Mouse (Mus musculus): ENCODE results near the gene Akap8. TPM values are rescaled to one million over a fixed set of nuclear protein-coding genes. Genes with fewer than 3 reads are reported as not detected.

Gene Akap8
- total and polyA plus RNA-seq, 3 experiments = 77.9 to 127 (median 101) TPM

DNA sequence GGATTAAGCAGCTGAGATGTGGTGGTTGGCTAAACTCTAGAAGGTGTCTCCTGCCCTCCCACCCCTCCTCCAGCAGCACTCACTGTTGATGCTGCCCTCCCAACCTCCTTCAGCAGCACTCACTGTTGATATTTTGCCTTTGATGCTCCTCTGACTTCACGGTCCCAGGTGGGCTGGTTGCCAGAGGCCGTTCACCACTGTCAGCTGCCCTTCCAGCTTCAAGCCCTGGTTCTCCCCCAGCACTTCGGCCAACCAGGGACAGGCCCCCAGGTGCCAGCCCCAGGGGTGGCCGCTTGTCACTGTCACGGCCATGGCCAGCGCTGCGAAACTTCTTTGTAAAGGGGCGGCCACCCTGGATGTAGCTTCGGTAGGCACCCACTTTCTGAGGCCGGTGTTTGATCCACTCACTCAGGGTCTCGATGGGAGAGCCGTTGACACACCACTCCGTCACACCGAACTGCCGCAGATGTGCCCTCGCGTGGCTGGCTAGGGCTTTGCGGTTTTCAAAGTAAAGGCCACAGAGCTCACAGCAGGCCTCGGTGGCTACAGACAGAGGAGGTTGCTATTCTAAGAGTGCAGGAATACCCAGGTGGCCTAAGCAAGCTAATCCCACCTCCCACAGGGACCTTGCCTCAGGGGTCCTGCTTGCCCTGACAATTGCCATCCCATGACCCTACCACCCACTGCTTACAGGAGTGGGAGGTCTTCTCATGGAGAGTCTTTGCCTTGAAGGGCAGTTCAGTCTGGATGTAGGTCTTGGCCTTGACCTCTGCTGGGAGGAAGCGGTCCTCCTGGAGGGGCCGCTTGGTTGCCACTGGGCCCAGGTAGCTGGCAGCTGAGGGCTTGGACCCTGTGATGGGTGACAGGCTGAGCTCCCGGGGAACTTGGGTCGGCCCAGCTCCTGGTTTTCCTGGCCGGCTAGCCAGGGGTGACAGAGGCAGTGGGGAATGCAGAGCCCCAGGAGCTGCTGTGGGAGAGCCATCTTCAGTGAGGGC is 36.0 kb upstream of the Akap8 start:
- H3K27me3 ChIP-seq (ENCODE audit: control insufficient read depth in 1 of 2, insufficient read depth in 2 of 2, low read length in 2 of 2) = no peaks in the 10 kb centered on the region
- no peak overlapping the region for H3K9ac ChIP-seq (ENCODE audit: control insufficient read depth, low read depth, low read length, poor library complexity, severe bottlenecking)
- TF ChIP-seq EP300 (IDR thresholded peaks at IDR 0.05; ENCODE audit: low read depth in 1 of 2, low read length in 2 of 2) (no peak), SIN3A (IDR thresholded peaks at IDR 0.05; ENCODE audit: low read length) (no peak), MAZ (IDR thresholded peaks at IDR 0.05; ENCODE audit: low read depth, low read length) (no peak), UBTF (IDR thresholded peaks at IDR 0.05; ENCODE audit: borderline replicate concordance, insufficient read depth, low read depth, low read length) (no peak), MXI1 (IDR thresholded peaks at IDR 0.05; ENCODE audit: low read depth, low read length) (no peak), ELF1 (IDR thresholded peaks at IDR 0.05; ENCODE audit: low read depth, low read length) (no peak), BHLHE40 (IDR thresholded peaks at IDR 0.05; ENCODE audit: borderline replicate concordance, low read depth, low read length) (no peak), POLR2AphosphoS5 (IDR thresholded peaks at IDR 0.05; ENCODE audit: borderline replicate concordance, low read depth, low read length) (no peak), ZC3H11A (IDR thresholded peaks at IDR 0.05; ENCODE audit: low read depth, low read length) (no peak), ZMIZ1 (IDR thresholded peaks at IDR 0.05; ENCODE audit: low read depth, low read length) (no peak), MAFK (IDR thresholded peaks at IDR 0.05; ENCODE audit: borderline replicate concordance, low read depth, low read length) (no peak)
- DNase-seq (ENCODE audit: low read depth, low spot score) = no peak
- H3K4me3 ChIP-seq (ENCODE audit: control insufficient read depth in 1 of 2, insufficient read depth in 1 of 2, low read depth in 2 of 2, low read length in 2 of 2) = no peak overlapping the region
- peaks cover 0 to 6% of the 10 kb centered on the region in 2 experiments; a peak in 3 of 4 replicates for H3K36me3 ChIP-seq (ENCODE audit: control insufficient read depth in 1 of 2, insufficient read depth in 2 of 2, low read length in 2 of 2)
- no peaks in the 10 kb centered on the region for H3K9me3 ChIP-seq (replicated peaks; ENCODE audit: insufficient read depth, low read length)
- peaks cover 1% of the 10 kb centered on the region; the same call in 1 of the 2 replicates for H3K79me2 ChIP-seq (ENCODE audit: control insufficient read depth, insufficient read depth, low read length, poor library complexity)
- no peaks in the 10 kb centered on the region for H3K4me1 ChIP-seq (ENCODE audit: control insufficient read depth in 1 of 2, insufficient read depth in 2 of 2, low read length in 2 of 2)
- H3K27ac ChIP-seq (ENCODE audit: control insufficient read depth, low read depth, low read length) = no peak overlapping the region

- Histone ChIP-seq H3K4me3 (ENCODE audit: control insufficient read depth in 1 of 2, insufficient read depth in 1 of 2, low read depth in 2 of 2, low read length in 2 of 2) (no peak overlapping the region), H3K9me3 (replicated peaks; ENCODE audit: insufficient read depth, low read length) (no peaks in the 10 kb centered on the region), H3K9ac (ENCODE audit: control insufficient read depth, low read depth, low read length, poor library complexity, severe bottlenecking) (no peak overlapping the region), H3K36me3 (ENCODE audit: control insufficient read depth in 1 of 2, insufficient read depth in 2 of 2, low read length in 2 of 2) (peaks cover 2 to 6% of the 10 kb centered on the region in 2 experiments; a peak in 3 of 4 replicates), H3K27me3 (ENCODE audit: control insufficient read depth in 1 of 2, insufficient read depth in 2 of 2, low read length in 2 of 2) (no peaks in the 10 kb centered on the region), H3K27ac (ENCODE audit: control insufficient read depth, low read depth, low read length) (no peak overlapping the region), H3K4me1 (ENCODE audit: control insufficient read depth in 1 of 2, insufficient read depth in 2 of 2, low read length in 2 of 2) (peaks cover 0 to 3% of the 10 kb centered on the region in 2 experiments; a peak in 2 of 4 replicates), H3K79me2 (ENCODE audit: control insufficient read depth, insufficient read depth, low read length, poor library complexity) (peaks cover under 1% of the 10 kb centered on the region; the same call in 1 of the 2 replicates)
- DNase-seq (ENCODE audit: low read depth, low spot score) = no peak
- no peak for TF ChIP-seq MAFK (IDR thresholded peaks at IDR 0.05; ENCODE audit: borderline replicate concordance, low read depth, low read length)
- no peak for TF ChIP-seq MXI1 (IDR thresholded peaks at IDR 0.05; ENCODE audit: low read depth, low read length)
- TF ChIP-seq TAL1 (IDR thresholded peaks at IDR 0.05; ENCODE audit: low read length) = no peak
- TF ChIP-seq MYC (IDR thresholded peaks at IDR 0.05; ENCODE audit: low read depth, low read length) = no peak
- no peak for TF ChIP-seq CHD1 (IDR thresholded peaks at IDR 0.05; ENCODE audit: low read depth, low read length)
- TF ChIP-seq UBTF (IDR thresholded peaks at IDR 0.05; ENCODE audit: borderline replicate concordance, insufficient read depth, low read depth, low read length) = no peak
- TF ChIP-seq MAX (IDR thresholded peaks at IDR 0.05; ENCODE audit: low read length) = no peak
- no peak for TF ChIP-seq ZC3H11A (IDR thresholded peaks at IDR 0.05; ENCODE audit: low read depth, low read length)
- TF ChIP-seq ZMIZ1 (IDR thresholded peaks at IDR 0.05; ENCODE audit: low read depth, low read length) = no peak
- no peak for TF ChIP-seq CTCF (IDR thresholded peaks at IDR 0.05 in 2 of 3, conservative IDR thresholded peaks at IDR 0.05 in 1 of 3; ENCODE audit: control insufficient read depth in 1 of 3, insufficient read depth in 1 of 3, low read depth in 2 of 3, low read length in 3 of 3, poor library complexity in 1 of 3, severe bottlenecking in 1 of 3)
- TF ChIP-seq EP300 (IDR thresholded peaks at IDR 0.05; ENCODE audit: low read depth in 1 of 2, low read length in 2 of 2) = no peak
- TF ChIP-seq USF2 (IDR thresholded peaks at IDR 0.05; ENCODE audit: borderline replicate concordance in 1 of 2, insufficient read depth in 1 of 2, low read depth in 1 of 2, low read length in 2 of 2) = no peak
- TF ChIP-seq ELF1 (IDR thresholded peaks at IDR 0.05; ENCODE audit: low read depth, low read length) = no peak
- no peak for TF ChIP-seq MYB (IDR thresholded peaks at IDR 0.05; ENCODE audit: low read depth, low read length)
- TF ChIP-seq USF1 (IDR thresholded peaks at IDR 0.05; ENCODE audit: low read depth, low read length) = no peak
- no peak for TF ChIP-seq GABPA (IDR thresholded peaks at IDR 0.05; ENCODE audit: low read depth, low read length)
- TF ChIP-seq TBP (IDR thresholded peaks at IDR 0.05; ENCODE audit: low read depth, low read length) = no peak
- TF ChIP-seq NELFE (IDR thresholded peaks at IDR 0.05; ENCODE audit: low read depth, low read length) = no peak
Measured at GRCm38 (mm10) chr17:32356281-32356680, 35.2 kb upstream of the Akap8 start.
